Mouse (Mus musculus) frontal cortex, postnatal 10 days (tissue): ENCODE data around the gene Lmo7.

Experiments used
- DNase-seq, 2 experiments: peaks; one replicate each; pipeline ENCODE4 v3.0.0; 2022; ENCODE audit warnings: low spot score in 2 of 2, mixed read lengths in 1 of 2

Lmo7 gene

GRCm38 (mm10) chr14:101778426-101778825, 48.7 kb downstream of the Lmo7 start:
- DNase-seq, result no peak

DNA sequence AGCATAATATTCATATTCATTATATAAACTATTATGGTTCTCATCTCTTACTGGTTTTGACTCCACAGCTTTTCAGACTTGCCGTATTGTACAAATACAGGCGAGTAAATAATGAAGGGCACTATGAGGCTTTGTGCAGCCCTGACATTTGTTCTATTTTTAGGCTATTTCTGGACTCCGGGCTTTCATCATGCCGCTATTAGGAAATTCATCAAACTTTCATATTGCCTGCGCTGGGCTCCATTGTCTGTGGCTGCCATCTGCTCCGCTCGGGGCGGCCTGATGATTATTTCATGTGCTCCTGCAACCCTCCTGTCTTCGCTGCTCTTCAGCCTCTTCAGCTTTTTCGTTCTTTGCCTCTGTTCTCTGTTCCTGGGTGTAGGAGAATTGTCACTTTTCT, 50.3 kb downstream of the Lmo7 start:
- DNase-seq, result no peak

DNA sequence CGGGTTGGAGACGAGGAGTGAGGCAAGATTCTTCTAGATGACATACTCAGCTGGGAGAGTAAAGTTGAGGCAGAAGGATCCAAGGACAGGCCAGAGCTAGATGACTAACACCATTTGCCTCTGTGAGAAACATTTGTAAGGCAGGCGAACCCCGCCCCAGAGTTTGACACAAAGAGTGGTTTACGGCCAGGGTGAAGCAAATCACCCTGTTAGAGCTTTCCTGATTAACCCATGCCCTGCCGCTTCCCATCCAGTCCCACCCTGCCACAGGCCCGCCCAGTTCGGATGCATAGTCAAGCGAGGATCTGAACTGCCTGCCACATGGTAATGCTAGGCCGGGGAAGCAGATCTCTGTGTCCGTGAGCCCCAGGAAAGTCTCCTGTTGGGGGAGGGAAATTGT, 51.5 kb downstream of the Lmo7 start:
- no peak for DNase-seq

- DNase-seq, result no peak
Observed at GRCm38 (mm10) chr14:101781943-101782510, 52.3 kb downstream of the Lmo7 start.

DNA sequence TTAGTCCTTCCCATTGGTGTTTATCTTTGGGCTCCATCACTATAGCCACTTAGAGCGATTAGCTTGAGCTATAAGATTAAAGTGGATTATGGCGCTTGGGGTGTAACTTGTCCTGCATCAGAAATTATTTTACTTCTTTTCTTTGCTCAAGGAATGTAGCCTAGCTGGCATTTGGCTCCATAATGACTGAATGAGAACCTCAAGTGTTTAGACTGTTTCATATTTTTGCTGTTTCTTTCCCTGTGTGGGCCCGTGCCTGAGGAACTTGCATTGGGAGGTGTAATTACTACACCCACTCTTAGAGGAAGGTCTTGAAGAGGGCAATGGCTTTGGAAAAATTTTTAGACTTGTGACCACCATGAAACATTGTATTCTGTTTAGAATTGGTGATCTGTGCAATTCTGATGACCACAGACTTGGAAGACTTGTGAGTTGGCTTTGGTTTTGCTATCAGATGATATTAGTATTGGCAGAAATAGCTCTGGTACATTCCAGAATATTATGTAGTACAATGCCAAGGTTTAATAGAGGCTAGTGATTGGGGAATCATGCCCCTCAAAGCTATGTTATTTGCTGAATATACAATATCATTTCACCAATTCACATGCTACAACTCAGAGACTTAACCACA, 54.7 kb downstream of the Lmo7 start:
- no peak for DNase-seq

DNA sequence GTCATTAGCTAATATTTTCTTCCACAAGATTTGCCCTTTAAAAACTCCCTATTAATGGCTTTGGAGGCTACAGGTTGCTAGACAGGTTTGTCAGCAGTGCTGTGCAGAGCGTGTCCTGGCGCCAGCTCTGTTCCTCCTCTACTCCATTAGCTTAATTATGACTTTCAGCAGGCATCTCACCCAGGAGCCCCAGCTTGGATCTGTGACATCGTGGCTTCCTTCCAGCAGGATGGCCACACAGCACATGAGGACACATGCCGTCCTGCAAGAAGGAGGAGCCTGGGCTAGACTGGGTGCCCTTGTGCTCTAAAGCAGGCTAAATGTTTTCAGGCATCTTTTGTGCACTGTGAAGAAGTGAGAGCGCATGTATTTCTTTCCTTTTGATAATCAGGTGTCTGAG, 58.1 kb downstream of the Lmo7 start:
- no peak for DNase-seq

DNA sequence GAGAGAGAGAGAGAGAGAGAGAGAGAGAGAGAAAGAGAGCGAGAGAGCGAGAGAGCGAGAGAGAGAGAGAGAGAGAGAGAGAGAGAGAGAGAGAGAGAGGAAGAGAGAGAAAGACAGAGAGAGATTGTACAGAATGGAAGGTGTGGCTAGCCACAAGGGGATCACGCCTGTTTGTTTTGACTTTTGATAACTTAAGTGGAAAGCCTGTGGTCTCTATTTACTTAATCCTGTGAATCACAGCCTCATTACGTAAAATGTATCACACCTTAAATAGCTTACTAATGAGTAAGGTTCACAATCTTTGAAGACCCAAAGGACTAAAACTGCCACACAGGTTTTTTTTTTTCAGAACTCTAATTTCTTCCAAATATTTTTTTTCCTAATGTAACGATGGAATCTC, 58.7 kb downstream of the Lmo7 start:
- no peak for DNase-seq

DNA sequence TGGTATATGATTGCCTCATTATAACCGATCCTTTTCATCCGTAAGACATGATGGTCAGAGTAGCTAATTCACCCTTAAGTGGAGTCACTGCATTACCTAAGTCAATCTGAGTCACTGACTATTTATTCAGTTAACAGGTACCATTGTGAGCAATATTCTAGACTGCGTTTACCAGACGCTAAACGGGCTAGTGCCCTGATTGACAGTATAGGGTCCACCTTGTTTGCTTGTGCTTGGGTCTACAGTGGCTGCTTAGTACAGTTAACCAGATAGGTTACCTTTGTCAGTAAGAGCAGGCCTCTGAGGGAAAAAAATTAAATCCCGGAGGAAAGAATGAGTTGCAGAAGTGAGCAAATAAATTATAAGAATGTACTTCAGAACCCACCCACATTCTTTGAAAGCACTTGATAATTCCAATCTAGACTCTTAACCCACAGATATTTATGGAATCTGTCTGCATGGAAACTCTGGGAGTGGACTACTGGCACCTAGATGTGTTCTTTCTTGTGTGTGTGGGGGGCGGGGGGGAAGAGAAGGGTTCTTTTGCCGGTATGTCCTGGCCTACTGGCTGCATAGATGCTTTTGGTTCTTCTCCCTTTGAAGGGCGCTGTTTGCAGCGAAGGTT, 64.9 kb downstream of the Lmo7 start:
- no peak for DNase-seq

- DNase-seq, result no peak
Observed at GRCm38 (mm10) chr14:101797930-101798500, 68.3 kb downstream of the Lmo7 start.

DNA sequence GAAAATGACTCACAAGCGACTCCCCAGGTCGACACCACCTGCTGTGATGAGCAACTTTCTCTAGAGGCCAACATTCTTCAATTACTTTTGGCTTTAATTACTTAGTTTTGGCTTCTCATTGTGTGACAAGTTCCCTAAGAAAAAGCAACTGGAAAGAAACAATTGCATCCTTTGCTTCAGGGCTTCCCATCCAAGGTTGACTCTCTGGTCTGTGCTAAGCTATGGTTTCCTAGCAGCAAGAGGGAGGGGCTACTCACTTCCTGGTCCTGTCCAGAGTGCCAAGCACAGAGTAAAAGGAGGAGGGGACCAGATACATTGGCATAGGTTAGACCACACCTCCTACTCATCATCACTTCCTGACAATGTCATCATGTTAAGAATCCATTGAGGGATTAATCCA, 69.0 kb downstream of the Lmo7 start:
- no peak for DNase-seq

GRCm38 (mm10) chr14:101801674-101802073, 71.9 kb downstream of the Lmo7 start:
- DNase-seq, result no peak

DNA sequence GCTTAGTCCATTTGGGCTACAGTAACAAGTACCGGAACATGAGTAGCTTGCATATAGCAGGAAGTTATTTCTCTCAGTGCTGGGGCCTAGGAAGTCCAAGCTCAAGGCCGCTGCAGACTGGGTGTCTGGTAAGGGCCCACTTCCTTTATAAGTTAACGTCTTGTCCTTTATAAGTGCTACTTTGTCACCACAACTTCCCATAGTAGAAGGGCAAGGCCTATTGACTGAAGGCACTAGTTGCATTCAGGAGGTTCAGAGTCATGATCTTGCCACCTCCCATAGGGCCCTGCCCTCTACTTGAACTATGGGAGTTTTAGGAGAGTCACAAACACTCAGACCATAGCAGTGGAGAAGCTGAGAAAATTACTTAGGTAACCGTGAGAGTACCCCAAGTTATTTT, 74.4 kb downstream of the Lmo7 start:
- DNase-seq, result no peak

GRCm38 (mm10) chr14:101804562-101805327, 75.0 kb downstream of the Lmo7 start:
- no peak for DNase-seq

DNA sequence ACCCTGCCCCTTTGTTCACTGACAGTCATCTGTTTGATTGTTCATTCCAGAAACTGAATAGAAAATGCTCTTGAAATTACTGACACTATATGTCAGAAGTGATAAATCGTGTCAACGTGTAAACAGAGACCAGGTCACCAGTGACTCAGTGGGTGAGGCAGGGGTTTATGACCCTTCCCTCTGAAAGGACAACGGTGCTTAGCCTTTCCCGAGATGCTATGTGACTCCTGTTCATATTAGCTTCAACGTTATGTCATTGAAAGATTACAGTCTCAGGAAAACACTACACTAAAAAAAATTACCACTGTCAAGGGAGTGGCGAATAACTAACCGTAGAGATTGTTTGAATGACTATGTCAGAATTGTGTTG, 75.6 kb downstream of the Lmo7 start:
- no peak for DNase-seq

DNA sequence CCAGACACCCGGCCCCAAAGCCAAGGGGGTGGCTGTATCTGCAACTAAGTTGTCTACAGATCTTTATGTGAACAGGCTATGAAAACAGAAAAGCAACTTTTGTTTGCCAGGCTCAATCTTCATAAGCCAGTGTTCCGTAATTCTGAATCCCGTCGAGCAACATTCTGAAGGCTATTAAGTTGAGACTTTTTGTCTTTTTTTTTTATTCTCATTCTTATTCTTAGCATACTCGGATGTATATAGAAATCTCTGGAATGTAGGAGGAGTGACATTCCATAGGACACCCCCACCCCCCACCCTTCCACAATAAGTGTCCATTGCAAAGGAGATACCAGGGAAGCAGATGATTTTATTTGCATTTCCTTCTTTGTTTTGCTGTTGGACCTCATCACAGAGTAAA, 76.3 kb downstream of the Lmo7 start:
- DNase-seq, result no peak

DNA sequence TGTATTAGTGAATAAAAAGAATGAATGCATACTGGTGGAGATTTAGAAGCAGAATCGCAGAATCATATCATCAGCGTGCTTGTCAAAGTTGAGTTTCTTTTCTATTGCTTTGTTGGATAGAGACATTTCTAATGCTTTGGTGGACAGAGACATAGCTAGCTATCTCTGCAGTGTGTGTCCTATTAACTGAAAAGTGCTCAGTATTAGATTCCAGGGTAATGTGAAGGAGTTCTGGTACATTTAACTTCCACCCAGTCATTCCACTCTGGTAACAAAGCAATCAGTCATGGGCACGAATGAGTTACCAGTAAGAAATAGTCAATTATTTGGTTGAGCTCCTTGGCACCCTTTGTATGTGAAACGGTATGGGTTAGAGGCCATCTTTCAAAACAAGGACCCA, 76.8 kb downstream of the Lmo7 start:
- no peak for DNase-seq

DNA sequence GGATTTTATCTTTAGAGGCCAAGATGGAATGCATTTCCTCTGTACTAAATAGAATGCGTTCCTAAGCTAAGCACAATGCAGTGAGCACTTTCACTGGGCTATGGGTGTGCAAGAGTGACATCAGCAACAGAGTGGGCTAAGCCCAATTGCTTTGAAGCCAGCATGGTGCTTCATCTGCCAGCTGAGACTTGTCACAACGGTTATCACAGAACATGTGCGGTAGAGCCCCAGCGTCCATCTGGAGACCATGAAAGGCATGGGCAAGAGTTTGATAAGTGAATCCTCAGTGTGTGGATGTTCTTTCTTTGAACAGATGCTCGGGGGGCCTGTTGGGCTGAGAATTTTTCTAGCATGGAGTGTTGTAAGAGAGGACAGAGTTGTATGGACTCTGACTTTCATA, 86.7 kb downstream of the Lmo7 start:
- no peak for DNase-seq

DNA sequence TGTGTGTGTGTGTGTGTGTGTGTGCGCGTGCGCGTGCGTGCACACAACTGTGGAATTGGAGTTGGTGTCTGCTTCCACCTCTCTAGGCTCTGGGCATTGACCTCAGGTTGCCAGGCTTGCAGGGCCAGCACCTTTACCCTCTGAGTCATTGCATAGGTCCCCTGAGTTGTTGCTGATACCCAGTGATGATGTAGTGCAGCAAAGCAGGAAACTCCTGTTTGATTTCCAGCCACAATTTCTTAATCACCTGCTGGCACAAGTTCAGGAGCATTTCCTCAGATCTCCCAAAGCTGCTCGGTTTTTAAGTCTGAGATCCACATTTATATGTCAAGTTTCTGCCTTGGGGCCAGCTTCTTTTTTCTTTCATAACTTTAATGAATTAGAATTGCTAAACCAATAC, 92.6 kb downstream of the Lmo7 start:
- DNase-seq, result no peak

- no peak for DNase-seq
Observed at GRCm38 (mm10) chr14:101822871-101823270, 93.1 kb downstream of the Lmo7 start.

DNA sequence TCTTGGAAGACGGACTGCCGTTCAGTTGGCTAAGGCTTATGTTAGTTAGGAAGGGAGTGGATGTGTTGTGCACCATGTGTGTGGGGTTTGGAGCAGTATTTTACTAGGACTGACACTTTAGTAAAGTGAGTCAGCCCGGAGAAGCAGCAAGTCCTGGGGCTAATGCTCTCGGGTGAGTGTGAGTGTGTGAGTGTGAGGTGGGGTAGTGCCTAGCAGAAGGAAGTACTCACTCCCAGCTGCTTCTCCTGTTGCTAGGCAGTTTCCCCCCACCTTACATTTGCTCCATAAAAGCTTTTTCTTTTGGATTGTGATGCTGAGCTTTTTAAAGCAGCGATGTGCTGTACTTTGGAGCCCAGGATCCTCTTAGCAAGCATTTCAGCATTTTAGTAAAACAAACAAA, 99.9 kb downstream of the Lmo7 start:
- no peak for DNase-seq

DNA sequence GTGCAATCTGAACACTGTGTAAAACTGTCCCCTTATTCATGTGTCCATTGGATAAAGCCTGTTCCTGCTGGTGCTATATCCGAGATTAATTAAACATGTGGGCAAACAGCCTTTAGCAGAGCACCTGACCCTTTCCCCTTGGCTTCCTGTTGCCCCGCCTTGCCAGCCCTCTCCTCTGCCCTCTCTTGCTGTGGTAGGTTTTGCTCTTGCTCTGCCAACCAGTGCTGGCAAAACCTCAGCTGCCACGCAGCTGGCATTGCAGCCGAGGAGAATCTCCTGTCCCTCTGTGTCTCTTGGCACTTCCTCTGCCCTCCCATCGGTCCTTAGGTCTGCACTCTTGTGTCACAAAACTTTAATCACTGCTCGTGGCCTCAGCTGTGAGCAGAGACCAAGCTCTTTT, 100.4 kb downstream of the Lmo7 start:
- no peak for DNase-seq

- DNase-seq, result no peak
Observed at GRCm38 (mm10) chr14:101834109-101834508, 104.4 kb downstream of the Lmo7 start.

GRCm38 (mm10) chr14:101836401-101836800, 106.6 kb downstream of the Lmo7 start:
- DNase-seq, result no peak
